Mouse (Mus musculus) heart, postnatal 25 days (tissue): ENCODE data around the gene Coa3. TPM values are rescaled to one million over a fixed set of nuclear protein-coding genes. Genes with fewer than 3 reads are reported as not detected.
A peak's percentile ranks its signal among the peaks of the same experiment; 100 is the strongest.
"Not testable (repeated sequence)": the region's sequence is repeated elsewhere in the genome, so short reads cannot be mapped to it uniquely, and the experiment has no call there.

Experiments used
- DNase-seq: peaks from one replicate; pipeline ENCODE4 v3.0.0; 2022; ENCODE audit warnings: low spot score
- intact Hi-C: fragments of 180-260 bp; cut with DNase I; formaldehyde crosslinking; loops from one replicate; pipeline ENCODE4 v1.15.1; 2025
- total RNA-seq, 2 experiments: library from RNA; stranded (reverse); gene quantifications; 2 replicates each; pipeline ENCODE4 v1.2.3; 2021

The Coa3 gene
- 10 to 100 TPM; 89.0 to 96.9 TPM for total RNA-seq

DNA sequence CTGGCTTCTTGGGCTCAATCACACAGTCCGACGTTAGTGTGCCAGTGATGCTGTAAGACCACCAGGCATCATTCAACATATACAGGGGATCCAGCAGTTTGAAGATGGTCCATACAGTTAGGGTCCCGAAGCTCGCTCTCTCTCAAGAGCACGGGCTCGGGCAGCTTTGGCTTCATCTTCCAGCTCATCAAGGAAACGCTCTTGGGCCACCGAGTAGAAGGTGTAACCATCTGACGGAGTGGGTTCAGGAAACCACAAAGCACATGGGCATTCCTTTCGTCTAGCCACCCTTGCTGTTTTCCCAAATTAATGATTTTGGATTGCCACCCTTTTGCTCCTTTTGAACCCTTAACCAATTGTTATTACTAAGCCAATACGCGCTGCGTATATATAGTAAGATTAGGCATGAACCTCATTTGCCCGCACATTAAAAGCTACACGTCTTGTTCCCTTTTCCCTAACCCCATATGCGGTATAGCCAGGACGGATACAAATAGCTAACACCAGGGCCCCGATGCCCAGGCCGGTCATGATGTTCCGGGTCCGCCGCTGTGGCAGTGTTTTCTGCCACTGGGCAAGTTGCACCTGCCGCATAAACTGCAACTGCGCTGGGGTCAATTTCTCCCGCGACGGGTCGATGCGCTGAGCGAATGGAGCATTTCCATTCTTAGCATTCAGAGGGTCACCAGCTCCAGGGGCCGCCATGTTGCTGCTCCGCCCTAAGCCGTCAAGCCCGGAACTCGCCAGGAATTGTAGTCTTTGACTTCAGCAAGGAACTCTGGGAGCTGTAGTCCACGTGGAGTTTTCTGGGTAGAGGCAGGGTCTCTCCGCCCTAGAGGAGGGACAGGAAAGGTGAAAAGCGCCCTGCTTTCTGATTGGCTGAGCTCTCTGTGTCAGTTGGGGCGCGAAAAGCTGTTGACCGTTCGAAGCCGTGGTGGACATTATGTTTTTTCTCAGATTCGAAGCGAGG lies at the start of gene Coa3, which contains the start of gene Cntd1:
Gene Coa3 (minus strand): TSS at position 892 of the 970 bp plus-strand sequence.
Gene Cntd1 (plus strand): TSS at position 790 of the 970 bp plus-strand sequence.
- intact Hi-C loops: loop anchor here (2.0 kb wide), 1 partner anchor 18 kb away; the partner anchor contains the start of gene Wnk4
- DNase-seq: peak; percentile 71

DNA sequence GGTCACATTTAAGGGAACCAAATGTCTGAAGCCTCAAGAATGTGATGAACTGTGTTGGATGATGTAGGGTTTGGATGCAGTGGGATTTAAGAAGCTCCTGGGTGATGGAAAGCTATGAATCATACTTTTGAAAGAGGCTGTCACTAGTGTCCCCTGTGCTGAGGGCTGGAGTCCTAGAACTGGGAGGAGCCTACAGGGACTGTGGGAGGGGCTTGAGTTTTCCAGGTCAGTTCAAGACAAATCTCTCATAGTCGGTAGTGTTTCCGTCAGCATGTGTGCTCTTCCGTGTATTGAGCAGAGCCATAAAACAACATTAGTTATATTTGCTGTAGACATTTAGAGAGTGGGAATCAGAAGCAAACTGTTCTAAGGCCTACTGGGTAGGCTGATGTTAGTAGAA lies 48.4 kb upstream of the Coa3 start:
- no peak for DNase-seq
- intact Hi-C loops: no loop called here

DNA sequence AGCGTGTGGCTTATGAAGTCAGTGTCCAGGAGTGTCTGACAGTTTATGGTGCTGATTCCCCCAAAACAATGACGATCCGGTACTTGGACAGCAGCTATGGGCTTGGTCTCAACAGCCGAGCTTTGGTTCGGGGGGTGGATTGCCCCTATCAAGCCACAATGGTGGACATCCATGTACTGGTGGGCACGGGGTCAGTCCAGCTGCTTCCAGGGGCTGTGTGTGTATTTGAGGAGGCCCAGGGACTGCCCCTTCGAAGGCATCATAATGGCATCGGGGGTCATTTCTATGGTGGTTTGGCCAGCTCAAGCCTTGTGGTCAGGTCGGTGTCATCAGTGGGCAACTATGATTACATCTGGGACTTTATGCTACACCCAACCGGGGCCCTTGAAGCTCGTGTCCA lies 47.2 kb upstream of the Coa3 start:
- DNase-seq: no peak
- intact Hi-C loops: no loop called here

DNA sequence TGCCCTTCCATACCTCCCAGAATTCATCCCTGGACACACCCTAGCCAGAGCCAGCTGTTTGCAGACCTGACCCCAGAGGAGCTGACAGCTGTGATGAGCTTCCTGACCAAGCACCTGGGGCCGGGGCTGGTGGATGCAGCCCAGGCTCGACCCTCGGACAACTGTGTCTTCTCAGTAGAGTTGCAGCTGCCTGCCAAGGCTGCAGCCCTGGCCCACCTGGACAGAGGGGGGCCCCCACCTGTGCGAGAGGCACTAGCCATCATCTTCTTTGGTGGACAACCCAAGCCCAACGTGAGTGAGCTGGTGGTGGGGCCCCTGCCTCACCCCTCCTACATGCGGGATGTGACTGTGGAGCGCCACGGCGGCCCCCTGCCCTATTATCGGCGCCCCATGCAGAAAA lies 46.3 kb upstream of the Coa3 start:
- intact Hi-C loops, DNase-seq: not testable (repeated sequence)

DNA sequence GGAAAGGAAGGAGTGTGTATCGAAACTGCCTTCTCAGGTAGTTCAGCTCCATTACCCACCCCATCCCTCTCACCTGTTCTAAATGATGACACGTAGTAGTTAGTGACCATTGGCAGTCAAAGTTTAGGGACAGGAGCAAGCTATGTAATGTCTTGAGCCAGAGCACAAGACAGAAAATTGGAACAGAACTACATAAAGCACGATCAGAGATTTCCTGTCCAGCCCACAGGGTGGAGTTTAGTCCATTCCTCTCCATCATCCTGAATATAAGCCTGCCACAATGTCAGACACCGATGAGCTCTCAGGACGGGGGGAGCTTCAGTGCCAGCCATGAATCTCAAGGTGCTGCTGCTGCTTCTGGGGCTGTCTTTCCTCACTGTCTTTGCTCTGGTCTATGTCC lies 45.8 kb upstream of the Coa3 start, which contains the start of gene Aoc2:
Gene Aoc2 (plus strand): TSS at position 301 of the 400 bp plus-strand sequence.
- intact Hi-C loops: no loop called here
- DNase-seq: no peak

DNA sequence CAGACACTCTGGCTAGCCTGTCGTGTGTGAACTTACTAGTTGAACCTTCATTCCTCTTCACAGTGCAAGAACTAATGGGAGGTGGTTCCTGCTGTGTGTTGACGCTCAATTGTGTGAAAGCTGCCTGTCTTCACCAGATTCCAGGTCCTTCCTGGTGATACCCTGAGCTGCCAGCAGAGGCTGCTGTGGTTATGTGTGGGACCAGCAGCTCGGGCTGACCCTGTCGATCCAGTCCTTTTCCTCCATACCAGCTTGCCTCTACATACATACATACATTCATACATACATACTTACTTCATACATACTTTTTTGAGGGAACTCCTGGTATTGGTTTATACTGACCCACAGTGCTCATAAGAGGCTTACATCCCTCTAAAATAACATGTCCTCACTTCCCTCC lies 44.7 kb upstream of the Coa3 start:
- DNase-seq: no peak
- intact Hi-C loops: loop anchor here (1.0 kb wide), 1 partner anchor 72 kb away; no protein-coding TSS in a partner anchor

DNA sequence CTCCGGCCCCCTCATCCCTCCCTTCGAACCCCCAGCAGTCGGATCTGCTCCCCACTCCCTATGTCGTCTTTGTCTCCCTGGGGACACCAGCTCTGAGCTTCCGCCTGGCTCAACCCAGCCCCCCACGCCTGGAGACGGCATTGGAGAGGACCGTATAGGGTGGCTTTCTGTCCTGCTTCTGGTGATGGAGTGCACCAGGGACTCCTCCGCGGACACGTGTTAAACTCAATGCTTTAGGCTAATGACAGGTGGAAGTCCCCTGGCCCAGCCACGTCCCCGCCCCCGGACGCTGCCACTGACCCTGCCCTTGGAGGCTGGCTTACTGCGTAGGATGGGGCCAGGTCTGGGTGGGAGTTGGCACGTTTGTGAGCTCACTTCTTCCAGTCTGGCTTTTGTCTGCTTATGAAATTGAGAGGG lies 37.6 kb upstream of the Coa3 start:
- DNase-seq: no peak

DNA sequence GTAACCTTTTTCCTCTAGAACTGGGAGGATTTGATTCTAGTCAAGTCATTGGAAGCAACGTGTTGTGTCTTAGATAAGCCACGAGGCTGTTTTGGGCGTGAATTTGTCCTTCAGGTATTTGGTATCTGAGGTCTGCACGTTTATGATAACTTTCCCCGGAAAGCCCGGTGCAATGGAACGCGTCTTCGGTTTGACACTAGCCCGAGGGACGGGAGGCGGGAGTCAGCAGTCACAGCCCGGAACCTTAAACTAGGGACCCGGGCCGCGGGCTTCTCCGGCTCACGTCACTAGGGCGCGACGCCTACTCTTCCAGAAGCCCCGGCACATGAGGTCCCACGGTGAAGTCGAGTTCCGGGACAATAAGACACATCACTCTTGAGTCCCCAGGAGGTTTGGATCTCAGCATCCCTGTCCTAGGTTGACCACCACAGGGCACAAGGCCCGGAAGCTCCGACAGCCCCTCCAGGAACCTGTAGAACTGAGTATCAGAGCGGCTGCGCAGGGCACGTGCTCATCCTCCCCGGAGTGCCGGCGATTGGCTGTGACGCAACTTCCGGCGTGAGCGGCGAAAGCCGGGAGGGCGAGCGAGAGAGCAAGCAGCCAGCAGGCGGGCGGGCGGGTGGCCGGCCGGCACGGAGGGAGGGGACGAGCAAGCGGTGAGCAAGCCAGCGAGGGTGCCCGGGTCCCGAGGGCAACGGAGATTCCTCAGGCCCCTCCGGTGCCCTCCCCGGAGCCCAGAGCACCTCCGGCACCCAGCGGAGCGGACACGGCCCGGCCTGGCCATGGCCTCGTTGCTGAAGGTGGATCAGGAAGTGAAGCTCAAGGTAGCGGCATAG lies 37.0 kb upstream of the Coa3 start, which contains the start of gene Psme3:
Gene Psme3 (plus strand): TSS at position 549 of the 836 bp plus-strand sequence.
- peak; percentile 89 for DNase-seq
- intact Hi-C loops: no loop called here

More for the DNA sequence above, 37.6 kb upstream of the Coa3 start:
- intact Hi-C loops: no loop called here

DNA sequence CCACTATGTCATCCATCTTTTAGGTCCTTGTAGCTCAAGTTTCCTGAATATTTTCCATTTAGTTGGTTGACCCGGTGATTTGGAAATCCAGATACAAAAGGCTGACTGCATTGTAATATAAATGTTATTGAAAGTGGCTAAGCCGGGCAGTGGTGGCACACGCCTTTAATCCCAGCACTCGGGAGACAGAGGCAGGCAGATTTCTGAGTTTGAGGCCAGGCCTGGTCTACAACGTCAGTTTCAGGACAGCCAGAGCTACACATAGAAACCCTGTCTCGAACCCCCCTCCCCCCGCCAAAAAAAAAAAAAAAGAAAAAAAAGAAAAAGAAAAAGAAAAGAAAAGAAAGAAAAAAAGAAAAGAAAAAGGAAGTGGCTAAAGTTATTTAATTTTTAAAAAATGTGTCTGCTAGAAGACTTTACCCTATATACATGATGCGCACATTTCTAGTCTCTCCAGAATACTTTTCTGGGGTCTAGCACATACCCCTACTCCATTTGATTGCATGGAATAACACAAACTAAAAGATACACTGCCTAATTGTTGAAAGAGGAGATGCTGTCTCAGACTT lies 36.3 kb upstream of the Coa3 start:
- intact Hi-C loops: no loop called here
- DNase-seq: no peak

DNA sequence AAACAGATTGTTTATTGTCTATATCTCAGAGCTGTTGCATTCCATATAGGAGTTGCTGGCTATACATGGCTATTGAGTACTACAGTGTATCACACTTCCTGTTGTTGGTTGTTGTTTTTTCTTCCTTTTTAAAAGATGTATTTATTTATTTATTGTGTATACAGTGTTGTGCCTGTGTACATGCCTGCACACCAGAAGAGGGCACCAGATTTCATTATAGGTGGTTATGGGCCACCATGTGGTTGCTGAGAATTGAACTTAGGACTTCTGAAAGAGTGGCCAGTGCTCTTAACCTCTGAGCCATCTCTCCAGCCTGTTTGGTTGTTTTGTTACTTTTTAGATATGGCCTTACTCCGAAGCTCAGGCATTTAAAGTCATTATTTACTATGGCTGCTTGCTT lies 35.7 kb upstream of the Coa3 start:
- intact Hi-C loops: no loop called here
- DNase-seq: no peak

DNA sequence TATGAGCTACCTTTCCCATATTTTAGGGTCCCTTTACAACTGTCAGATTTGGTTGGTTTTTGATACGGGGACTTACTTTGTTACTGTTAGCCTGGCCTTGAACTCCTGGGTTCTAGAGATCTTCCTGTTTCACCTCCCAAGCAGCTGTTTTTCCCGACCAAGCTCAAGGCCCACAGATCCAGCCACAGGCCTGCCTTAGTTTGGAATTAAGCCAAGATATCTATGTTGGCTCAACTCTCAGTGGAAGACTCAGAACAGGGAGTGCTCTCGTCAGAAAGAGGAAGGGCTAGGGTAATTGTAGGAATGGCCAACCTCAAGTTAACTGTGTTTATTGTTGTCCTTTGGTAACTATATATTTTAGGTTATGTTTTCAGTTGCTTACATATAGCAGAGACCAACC lies 33.2 kb upstream of the Coa3 start:
- intact Hi-C loops: no loop called here
- no peak for DNase-seq

DNA sequence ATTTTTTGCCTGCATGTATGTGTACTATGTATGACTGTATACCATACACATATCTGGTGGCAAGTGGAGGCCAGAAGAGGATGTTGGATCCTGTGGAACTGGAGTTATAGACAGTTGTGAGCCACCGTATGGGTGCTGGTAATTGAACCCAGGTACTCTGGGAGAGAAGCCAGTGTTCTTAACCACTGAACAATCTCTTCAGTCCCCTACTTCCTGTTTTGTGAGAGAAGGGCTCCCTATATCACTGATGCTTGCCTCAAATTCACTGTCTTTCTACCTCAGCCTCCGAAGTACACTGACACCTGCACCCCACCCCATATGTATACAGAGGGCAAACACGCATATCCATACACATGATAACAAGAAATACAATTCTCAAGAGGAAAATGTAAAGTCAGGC lies 32.2 kb upstream of the Coa3 start:
- intact Hi-C loops: no loop called here

DNA sequence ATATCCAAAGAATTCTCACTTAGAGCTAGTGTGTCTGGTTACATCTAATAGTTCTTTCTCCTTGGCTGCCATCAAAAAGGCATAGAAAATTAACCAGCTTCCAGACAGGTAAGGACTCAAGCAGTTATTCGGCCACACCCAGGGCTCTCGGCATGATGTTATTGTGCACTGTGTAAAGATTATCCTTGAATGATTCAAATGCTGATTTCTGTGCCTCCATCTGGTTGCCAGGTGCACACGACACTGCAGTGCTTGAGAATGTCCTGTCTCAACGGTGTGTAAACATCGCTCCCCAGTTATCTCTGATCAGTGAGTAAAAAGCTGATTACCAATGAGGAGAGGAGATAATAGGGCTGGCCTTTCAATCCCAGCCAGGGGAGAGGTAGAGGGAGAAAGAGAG lies 28.8 kb upstream of the Coa3 start:
- intact Hi-C loops: no loop called here
- no peak for DNase-seq

More for the DNA sequence above, 32.2 kb upstream of the Coa3 start:
- DNase-seq: no peak

DNA sequence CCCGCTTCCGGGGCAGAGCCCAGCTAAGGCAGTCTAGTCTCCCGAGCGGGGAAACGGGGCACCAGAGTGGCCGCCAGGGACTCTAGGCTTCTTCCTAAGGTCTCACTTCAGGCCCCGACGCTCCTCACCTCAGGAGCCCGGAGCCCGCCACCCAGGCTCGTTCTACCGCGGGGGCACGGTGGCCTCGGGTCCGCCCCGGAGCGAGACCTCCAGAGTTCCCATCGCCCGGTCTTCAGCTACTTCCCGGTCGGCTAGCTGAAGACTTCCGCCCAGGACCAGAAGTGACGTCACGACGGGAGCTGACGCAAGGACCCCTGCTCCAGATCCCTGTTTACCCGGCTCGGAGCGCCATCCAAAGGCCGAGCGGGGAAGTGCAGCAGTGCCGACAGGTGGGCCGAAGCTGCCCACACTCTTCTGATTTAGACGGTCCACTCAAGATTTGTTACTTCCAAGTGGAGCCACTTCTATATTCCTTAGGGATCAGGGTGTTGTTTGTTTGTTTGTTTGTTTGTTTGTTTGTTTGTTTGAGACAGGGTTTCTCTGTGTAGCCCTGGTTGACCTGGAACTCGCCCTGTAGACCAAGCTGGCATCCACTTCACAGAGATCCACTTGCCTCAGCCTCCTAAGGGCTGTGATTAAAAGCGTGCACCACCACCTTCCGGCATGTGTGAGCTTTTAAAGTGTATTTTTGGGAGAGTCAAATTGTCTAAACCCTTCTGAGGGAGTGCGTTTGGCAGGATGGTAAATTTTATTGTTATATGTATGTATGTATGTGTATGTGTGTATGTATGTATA lies 23.3 kb upstream of the Coa3 start, which contains the start of gene Becn1:
Gene Becn1 (minus strand): TSS at position 283 of the 795 bp plus-strand sequence.
- intact Hi-C loops: loop anchor here (1.0 kb wide), 1 partner anchor 90 kb away; no protein-coding TSS in a partner anchor
- peak; percentile 88 for DNase-seq

DNA sequence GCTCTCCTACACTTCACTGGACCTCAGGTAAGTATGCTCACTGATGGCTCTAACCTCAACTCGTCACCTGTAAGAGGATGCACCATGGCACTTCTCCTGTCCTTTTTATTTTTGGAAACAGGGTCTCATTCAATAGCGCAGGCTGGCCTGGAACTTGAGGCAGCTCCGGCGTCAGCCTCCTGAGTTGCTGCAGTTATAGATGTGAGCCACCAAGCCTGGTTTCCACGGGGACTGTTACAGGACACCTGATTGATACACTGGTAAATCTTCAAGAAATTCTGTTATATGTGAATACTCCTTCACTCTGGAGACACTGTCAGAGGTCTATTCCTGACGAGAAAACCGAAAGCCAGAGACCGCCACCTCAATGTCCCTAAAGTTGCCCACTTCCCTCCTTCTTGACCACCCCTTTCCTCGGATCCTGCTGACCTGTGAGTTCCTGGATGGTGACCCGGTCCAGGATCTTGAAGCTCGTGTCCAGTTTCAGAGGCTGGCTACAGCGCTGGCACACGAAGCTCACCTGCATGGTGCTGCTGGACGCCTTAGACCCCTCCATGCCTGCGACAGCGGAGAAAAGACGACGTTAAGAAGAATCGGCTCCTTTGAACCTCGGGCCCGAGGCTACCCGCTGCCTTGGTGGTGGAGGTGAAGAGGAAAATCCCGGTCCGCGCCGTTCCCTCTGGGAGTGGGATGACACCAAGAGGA lies 22.5 kb upstream of the Coa3 start:
- no peak for DNase-seq
- intact Hi-C loops: loop anchor here (1.0 to 2.0 kb wide), 2 partner anchors 49 to 89 kb away; partner anchors contain the start of gene Vps25

DNA sequence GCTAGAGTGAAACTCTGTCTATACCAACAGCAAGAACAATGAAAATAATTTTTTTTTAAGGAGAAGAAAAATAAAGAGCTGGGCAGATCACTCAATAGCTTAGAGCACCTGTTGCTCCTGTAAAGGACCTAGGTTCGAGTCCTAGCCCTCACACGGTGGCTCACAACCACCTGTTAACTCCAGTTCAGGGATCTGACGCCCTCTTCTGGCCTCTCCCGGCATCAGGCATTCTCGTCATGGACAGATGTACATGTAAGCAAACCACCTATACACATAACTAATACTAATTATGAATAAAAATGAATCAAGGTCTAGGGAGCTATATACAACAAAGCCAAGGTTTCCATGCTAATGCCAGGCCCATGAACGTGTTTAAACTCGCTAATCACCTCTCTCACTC lies 22.0 kb upstream of the Coa3 start:
- intact Hi-C loops: loop anchor here (2.0 kb wide), 1 partner anchor 48 kb away; the partner anchor contains the start of gene Vps25
- DNase-seq: no peak

DNA sequence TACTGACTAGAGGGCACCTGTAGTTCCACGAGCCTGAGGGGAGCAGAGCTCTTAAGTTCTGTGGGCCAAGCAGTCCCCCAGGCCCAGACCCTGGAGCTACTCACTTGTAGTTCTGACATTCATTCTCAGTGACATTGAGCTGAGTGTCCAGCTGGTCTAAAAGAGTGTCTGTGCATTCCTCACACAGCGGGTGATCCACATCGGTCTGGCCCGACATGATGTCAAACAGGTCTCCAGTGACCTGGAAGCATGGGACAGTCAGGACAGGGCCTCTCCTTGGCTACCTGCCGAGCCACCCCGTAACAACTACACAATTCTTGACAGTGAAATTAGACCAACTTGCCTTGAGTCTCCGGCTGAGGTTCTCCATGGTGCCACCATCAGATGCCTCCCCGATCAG lies 16.3 kb upstream of the Coa3 start:
- DNase-seq: no peak
- intact Hi-C loops: loop anchor here (10.0 kb wide), 1 partner anchor 190 kb away; no protein-coding TSS in a partner anchor

DNA sequence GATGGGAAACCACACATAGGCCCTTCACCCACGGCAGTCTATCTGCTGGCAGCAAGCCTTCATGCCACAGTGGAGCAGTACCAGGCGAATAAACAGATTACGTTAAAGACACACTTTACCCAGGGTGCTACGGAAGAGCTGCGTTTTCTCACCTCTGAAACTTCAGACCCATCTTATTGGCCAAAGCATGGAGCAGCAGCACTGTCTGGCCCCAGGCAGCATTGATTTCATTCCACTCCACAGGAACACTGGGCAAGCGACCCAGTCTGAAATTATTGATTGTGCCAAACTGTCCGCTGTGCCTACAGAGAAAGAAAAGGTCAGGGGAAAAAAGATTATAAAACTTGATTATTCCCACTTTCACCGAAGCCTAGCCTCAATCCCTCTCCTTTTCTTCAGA lies 12.3 kb upstream of the Coa3 start:
- intact Hi-C loops: loop anchor here (10.0 kb wide), 1 partner anchor 186 kb away; no protein-coding TSS in a partner anchor

More for the DNA sequence above, 12.3 kb upstream of the Coa3 start:
- DNase-seq: no peak
